Mouse (Mus musculus) forebrain, embryonic 13.5 days (tissue): ENCODE measurements around the gene Zfp292. TPM values are rescaled to one million over a fixed set of nuclear protein-coding genes. Genes with fewer than 3 reads are reported as not detected.
A peak's percentile ranks its signal among the peaks of the same experiment; 100 is the strongest.

Experiments
- ATAC-seq: fragments of 200-750 bp; cut with Nextera tagmentation; 2 replicates; pipeline ENCODE4 v1.8.0; 2017
- H3K27ac ChIP-seq: fragments of 300-500 bp; sonication (generic); 2 replicates; pipeline ENCODE4 v1.5.1; 2015; ENCODE audit warnings: inconsistent platforms, mild to moderate bottlenecking, moderate library complexity
- H3K27me3 ChIP-seq: fragments of 300-500 bp; sonication (generic); 2 replicates; pipeline ENCODE4 v1.6.1; 2015; ENCODE audit warnings: mild to moderate bottlenecking, inconsistent platforms
- H3K36me3 ChIP-seq: fragments of 300-500 bp; sonication (generic); 2 replicates; pipeline ENCODE4 v1.6.1; 2015; ENCODE audit warnings: mild to moderate bottlenecking, inconsistent platforms; ENCODE audit not compliant: poor library complexity, severe bottlenecking
- H3K4me1 ChIP-seq: fragments of 300-500 bp; sonication (generic); 2 replicates; pipeline ENCODE4 v1.6.1; 2015; ENCODE audit warnings: inconsistent platforms
- H3K4me2 ChIP-seq: fragments of 300-500 bp; sonication (generic); 2 replicates; pipeline ENCODE4 v1.6.1; 2015; ENCODE audit warnings: inconsistent platforms, mild to moderate bottlenecking, moderate library complexity
- H3K4me3 ChIP-seq: fragments of 300-500 bp; sonication (generic); 2 replicates; pipeline ENCODE4 v1.5.1; 2015; ENCODE audit warnings: mild to moderate bottlenecking, inconsistent platforms
- H3K9ac ChIP-seq: fragments of 300-500 bp; sonication (generic); 2 replicates; pipeline ENCODE4 v1.6.1; 2015; ENCODE audit warnings: mild to moderate bottlenecking, inconsistent platforms
- H3K9me3 ChIP-seq: fragments of 300-500 bp; sonication (generic); replicated peaks from 2 replicates; pipeline ENCODE4 v1.6.1; 2016; ENCODE audit warnings: inconsistent platforms
- WGBS: fragments of 180-500 bp; shearing (Covaris S2); methylation state at CpG from one replicate; pipeline ENCODE4 v1.1.7; 2015; 5-methylcytosine and 5-hydroxymethylcytosine counted together
- polyA plus RNA-seq: library from polyadenylated mRNA; unstranded; fragments of >200 nt; fragmentation: Nextera tagmentation; extraction: Ambion mirVana; gene quantifications from 2 replicates; pipeline ENCODE4 v1.2.1, GENCODE M21; 2015

Gene Zfp292
- polyA plus RNA-seq, 1 experiment from 2014 or later, result 34.8 TPM

GRCm38 (mm10) chr4:34782730-34783129 lies 100.0 kb downstream of the Zfp292 start:
- H3K9me3 ChIP-seq, result no peaks in the 10 kb centered on the region
- no peaks in the 10 kb centered on the region for H3K27me3 ChIP-seq
- H3K36me3 ChIP-seq, result no peaks in the 10 kb centered on the region
- peaks cover under 1% of the 10 kb centered on the region; the same call in 1 of the 2 replicates for H3K4me1 ChIP-seq
- ATAC-seq, result no peak
- no peak overlapping the region for H3K27ac ChIP-seq
- no peak overlapping the region for H3K4me3 ChIP-seq
- H3K4me2 ChIP-seq, result no peak overlapping the region
- H3K9ac ChIP-seq, result no peak overlapping the region
- WGBS, result 20% methylated on average over 4 of the region's 4 CpGs

GRCm38 (mm10) chr4:34777677-34778527 lies 104.9 kb downstream of the Zfp292 start, which contains the start of gene Smim8:
Gene Smim8 (minus strand): TSS chr4:34778423.
- H3K27me3 ChIP-seq, result no peaks in the 10 kb centered on the region
- peak; percentile 95 for ATAC-seq
- H3K4me1 ChIP-seq, result peaks cover 4% of the 10 kb centered on the region
- H3K4me3 ChIP-seq, result peak within 1 kb of the TSS; percentile 66
- H3K36me3 ChIP-seq, result no peaks in the 10 kb centered on the region
- peak within 1 kb of the TSS; percentile 75 for H3K4me2 ChIP-seq
- H3K9ac ChIP-seq, result peak within 1 kb of the TSS; percentile 71
- 5% methylated on average over 40 of the region's 40 CpGs for WGBS
- peak within 1 kb of the TSS; percentile 60 for H3K27ac ChIP-seq
- H3K9me3 ChIP-seq, result no peaks in the 10 kb centered on the region

- no peaks in the 10 kb centered on the region for H3K9me3 ChIP-seq
- no peaks in the 10 kb centered on the region for H3K27me3 ChIP-seq
- H3K4me2 ChIP-seq, result no peak overlapping the region
- no peak overlapping the region for H3K4me3 ChIP-seq
- H3K9ac ChIP-seq, result no peak overlapping the region
- no peak for ATAC-seq
- H3K4me1 ChIP-seq, result 0 out of 2 replicates have a peak, but pooled peaks cover 6% of the 10 kb centered on the region
- no peak overlapping the region for H3K27ac ChIP-seq
- H3K36me3 ChIP-seq, result peaks cover 12% of the 10 kb centered on the region
- 6% methylated on average over 8 of the region's 8 CpGs for WGBS
Measured at GRCm38 (mm10) chr4:34771652-34772371, 110.9 kb downstream of the Zfp292 start.

- no peak for ATAC-seq
- Histone ChIP-seq H3K27me3 (no peaks in the 10 kb centered on the region), H3K27ac (no peak within 1 kb of the TSS), H3K9ac (no peak within 1 kb of the TSS), H3K4me3 (no peak within 1 kb of the TSS), H3K9me3 (no peaks in the 10 kb centered on the region), H3K4me2 (no peak within 1 kb of the TSS), H3K4me1 (no peaks in the 10 kb centered on the region), H3K36me3 (no peaks in the 10 kb centered on the region)
- WGBS, result 88% methylated on average over 1 of the region's 1 CpGs
Measured at GRCm38 (mm10) chr4:34756163-34756562, 126.6 kb downstream of the Zfp292 start, which contains the start of gene Gm136. Gene Gm136 (minus strand): TSS chr4:34756263.

Other genes with a start within 250 kb of the Zfp292 start
- gene Slc35a1, start 195.5 kb downstream of the Zfp292 start, polyA plus RNA-seq, result 49.9 and 53.6 TPM in 2 replicates
- 1.4 and 1.6 TPM in 2 replicates for gene Cfap206, start 152.8 kb downstream of the Zfp292 start, polyA plus RNA-seq
- not detected in 2 replicates for gene Gm136, start 126.7 kb downstream of the Zfp292 start, polyA plus RNA-seq
- 51.0 and 56.2 TPM in 2 replicates for gene Smim8, start 104.5 kb downstream of the Zfp292 start, polyA plus RNA-seq
- gene Cga, start 10.8 kb upstream of the Zfp292 start, polyA plus RNA-seq, result not detected in 2 replicates